Mouse (Mus musculus): ENCODE measurements around the gene Pkp4.
"Not testable (repeated sequence)": the region's sequence is repeated elsewhere in the genome, so short reads cannot be mapped to it uniquely, and the experiment has no call there.

The Pkp4 gene

DNA sequence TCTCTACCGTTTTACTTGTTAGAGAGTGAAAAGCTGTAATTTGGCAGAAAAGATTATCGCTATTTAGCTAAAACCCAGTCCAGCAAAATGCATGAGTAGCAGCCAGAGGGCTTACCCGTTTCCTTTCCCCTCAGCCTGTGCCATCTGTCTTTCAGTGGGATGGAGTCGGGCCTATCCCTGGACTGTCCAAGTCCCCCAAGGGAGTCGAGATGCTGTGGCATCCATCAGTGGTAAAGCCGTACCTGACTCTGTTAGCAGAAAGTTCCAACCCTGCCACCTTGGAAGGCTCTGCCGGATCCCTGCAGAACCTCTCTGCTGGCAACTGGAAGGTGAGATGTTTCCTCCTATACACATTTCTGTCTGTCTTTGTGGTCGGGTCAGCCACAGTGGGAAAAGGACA lies 178.3 kb downstream of the Pkp4 start:
- no peak for DNase-seq (ENCODE audit: low read depth, low spot score)

DNA sequence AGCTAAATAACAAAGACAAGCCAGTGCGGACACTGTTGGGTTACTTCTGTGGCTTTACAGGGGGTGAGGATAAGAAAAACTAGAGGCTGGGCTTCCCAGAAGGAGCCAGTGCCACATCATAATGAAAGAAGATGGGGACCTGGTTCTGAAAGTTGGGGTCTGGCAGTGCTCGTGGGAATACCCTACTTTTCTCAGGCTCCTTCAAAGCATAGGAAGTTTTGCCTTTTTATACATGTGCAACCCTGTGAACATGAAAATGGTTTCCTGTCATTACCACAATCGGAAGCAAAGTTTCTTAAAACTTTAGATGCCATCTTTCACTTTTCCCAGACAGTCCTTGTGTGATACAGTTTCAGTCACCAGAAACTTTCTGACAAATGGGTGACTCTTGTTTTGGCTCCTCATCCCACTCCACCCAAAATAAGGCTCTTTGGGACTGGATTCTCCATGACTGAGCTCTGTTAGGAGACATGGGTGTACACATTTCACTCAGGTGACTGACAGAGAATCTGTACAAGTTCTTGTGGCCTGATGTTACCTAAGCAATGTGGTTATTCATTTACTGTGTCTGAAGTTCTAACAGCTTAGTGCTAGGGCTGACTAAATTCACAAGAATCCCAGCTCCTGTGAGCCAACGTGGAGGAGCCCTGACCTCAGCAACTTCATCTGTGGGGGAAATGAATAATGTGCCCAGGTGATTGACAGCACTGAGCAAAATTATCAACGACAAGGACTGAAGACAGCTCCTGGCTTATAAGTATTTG lies 179.3 kb downstream of the Pkp4 start:
- DNase-seq (ENCODE audit: low read depth, low spot score) = peak; percentile 59

DNA sequence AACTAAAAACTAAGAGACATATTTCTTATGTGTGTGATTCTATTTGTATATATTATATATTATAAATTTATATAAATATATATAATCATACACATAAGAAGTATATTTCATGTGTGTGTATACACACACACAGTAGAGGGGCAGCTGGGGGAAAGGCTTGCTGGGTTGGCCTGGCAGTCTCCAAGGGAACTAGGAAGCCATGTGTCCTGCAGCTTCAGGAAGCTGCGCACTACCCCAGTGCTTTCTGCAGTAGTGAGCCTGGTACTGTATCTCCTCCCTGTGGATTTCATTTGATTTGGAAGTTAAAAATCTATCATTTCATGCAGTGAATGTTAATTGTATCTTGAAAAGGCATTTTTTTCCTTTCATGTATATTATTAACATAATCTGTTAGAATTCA lies 180.2 kb downstream of the Pkp4 start:
- no peak for DNase-seq (ENCODE audit: low read depth, low spot score)

DNA sequence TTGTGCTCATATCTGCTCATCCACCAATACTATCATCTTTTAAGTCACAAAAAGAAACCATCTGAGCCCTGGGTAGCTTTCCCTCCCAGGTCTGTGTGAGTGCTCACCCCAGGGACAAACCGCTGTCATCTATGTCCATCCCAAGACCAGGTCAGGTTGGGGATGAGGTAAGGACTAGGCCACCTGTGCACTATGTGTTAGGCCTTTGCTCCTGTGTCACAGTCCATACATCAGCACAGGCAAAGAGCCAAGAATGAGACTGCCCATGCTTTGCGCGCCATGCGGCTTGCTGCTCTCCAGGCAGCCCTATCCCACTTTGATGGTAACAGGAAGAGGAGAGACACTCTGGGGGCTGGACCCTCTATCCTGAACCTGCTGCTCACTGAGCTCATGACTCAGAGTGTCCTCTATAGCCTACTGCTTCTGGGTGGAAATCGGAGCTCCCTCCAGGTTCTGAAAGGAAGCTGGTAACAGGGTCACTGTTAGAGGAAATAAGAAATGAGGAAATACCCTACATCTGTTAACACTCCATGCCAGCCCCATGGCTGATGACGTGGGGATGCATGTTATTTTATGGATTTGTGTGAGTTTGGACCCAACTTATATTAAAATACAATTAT lies 182.1 kb downstream of the Pkp4 start:
- DNase-seq (ENCODE audit: low read depth, low spot score) = no peak

DNA sequence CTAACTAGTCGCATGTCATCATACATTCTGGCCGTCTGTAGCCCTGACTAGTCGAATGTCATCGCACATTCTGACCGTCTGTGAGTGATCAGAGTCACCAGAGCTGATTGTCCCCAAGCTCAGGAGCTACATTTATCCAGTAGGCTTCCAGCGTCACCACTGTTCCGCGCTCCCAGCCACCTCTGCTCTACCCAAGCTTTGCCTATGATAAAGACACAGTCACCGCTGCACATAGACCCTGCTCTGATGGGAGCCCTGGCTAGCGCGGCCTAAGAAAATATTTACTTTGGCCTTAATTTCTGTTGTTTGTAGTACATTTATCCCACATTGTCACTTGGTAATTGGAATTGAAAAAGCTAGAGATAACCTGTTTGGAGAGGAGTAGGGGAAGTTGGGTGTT lies 183.2 kb downstream of the Pkp4 start:
- DNase-seq (ENCODE audit: low read depth, low spot score) = no peak

DNA sequence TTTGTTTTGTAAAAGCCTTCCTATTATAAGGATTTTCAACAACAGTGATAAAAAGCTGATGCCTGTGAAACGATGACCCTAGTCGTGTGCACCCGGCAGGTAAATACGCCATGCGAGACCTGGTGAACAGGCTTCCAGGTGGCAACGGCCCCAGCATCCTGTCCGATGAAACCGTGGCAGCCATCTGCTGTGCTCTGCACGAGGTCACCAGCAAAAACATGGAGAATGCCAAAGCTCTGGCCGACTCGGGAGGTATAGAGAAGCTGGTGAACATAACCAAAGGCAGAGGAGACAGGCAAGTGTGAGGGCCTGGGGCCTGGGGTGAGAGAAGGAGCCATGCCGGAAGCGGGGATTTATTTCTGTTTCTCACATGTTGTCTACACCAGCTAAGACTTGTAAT lies 184.0 kb downstream of the Pkp4 start:
- DNase-seq (ENCODE audit: low read depth, low spot score) = no peak

DNA sequence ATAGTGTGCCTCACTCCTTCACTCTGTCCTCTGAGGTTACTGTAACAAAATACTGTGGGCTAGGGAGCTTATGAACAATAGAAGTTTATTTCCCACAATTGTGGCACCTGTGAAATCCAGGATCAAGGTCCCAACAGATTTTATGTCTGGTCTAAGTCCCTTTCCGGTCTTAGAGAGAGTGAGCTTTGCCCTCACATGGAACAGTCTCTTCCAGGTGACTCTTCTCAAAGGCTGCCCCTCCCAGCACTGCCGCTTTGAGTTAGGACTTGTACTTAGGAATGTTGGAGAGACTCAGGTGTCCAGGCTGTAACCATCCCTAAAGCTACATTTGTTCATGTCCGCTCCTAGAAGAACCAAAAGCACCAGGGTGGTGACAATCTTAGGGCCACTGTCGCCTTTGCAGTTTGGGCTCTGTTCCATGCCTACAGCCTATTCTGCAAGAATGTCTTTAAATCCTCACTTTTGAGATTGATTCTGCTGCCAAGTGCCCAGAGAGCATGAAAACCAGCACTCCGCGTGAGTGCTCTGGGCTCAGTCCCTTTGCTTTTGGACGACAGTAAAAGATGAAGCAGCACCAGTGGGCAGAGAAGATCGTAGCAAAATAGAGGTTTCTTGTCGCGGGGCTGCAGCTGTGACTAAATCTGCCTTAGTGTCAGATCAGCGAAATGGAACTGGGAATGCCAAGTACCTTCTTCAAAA lies 184.6 kb downstream of the Pkp4 start:
- no peak for DNase-seq (ENCODE audit: low read depth, low spot score)

DNA sequence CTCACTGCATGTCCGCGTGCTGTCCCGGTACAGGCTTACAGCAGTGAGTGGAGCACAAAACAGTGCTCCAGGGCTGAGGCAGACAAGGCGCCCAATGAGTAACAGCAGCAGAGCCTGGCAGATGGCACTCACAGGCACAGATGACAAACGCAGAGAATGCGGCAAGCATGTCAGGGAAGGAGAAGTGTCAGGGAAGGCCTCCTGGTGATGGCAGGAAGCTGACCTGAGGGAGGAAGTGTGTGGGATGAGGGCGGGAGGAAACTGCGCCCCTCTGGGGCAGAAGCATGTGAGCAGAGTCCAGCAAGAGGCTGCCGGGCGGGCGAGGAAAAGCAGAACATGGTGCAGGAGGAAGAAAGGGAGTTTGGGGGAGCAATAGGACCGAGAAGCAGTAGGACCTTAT lies 185.8 kb downstream of the Pkp4 start:
- DNase-seq (ENCODE audit: low read depth, low spot score) = no peak

DNA sequence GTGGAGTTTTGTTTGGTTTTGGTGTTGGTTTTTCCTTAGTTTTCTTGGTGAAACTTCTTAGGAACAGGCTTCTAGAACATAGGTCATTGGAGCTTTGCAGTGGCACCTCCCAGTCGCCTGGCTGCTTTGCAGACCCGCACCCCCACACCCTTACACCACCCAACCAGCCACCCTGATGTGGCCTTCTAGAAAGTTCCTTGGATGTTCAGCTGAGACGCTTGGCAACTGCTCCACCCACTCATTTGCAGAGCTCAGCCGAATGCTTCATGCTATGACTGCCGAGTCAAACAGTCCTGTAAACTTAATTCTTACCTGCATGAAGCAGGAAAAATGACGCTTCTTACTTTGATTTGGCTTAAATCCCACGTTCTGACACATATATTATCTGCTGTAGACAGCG lies 187.9 kb downstream of the Pkp4 start:
- no peak for DNase-seq (ENCODE audit: low read depth, low spot score)

DNA sequence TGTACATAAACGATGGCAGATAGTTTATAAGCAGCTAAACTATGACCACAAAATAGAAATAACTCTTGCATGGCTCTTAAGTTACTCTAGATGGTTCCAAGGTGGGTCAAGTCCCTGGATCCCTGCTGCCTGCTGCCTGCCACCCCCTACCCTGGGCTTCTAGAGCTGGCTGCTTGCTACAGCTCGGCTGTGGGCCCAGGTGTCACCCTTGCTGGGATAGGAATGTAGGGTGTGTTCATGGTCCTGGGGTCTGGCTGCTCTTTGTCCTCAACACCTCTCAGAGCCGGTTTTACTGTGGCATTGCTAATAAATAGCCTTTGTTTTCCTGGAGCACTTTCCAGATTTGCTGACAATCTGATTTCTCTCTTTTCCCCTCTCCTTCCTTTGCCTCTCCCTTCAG lies 189.4 kb downstream of the Pkp4 start:
- no peak for DNase-seq (ENCODE audit: low read depth, low spot score)

DNA sequence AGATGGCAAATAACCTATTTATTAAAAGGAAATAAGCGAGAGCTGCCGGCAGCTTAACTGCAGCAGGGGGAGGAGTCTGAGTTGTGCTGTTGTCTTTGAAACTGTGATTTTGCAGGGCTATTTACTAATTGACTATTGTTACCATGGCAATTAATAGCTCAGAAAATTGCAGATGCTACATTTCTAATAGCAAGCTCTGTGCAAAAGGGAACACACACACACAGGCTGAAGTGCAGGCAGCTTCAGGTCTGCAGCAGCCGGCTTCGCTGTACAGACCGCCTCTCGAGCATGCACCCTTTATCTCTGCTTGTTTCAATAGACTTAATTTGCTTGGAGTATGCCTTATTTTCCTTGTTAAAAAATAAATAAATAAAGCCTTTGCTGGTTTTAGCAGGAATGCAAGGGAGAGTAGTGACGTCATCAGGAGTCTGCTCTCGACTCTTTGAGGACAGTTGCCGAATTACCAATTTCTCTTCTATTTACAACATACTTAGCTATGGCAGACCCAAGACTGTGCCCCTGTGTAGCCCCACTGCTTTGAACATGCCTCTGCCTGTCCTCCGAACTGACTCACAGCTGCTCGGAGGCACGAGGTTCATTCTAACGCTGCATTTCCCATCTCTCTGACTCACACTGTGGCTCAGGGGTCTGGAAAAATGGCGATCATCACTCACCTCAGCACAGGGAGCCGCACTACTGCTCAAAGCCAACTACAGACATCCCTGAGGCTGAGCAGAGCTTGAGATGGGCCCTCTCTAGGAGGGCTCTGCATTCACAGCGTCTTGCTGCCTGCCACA lies 190.9 kb downstream of the Pkp4 start:
- no peak for DNase-seq (ENCODE audit: low read depth, low spot score)

DNA sequence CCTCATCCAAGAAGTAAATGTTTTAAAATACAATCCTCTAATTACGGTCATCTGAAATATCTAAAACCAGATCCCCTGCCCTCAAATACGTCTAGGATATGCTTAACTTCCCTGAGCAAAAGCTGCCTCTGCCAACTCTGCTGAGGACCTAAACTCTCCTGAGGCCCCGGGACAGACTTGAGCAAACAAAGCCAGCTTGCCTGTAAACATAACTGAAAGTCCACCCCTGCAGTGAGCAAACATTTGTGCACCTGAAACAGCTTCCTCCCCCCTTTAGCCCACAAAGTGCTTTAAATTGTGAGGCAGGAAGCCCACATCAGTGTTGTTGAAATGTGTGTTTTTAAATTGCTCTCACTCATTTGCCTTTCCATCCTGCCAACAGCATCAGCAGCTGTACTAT lies 193.2 kb downstream of the Pkp4 start:
- no peak for DNase-seq (ENCODE audit: low read depth, low spot score)

DNA sequence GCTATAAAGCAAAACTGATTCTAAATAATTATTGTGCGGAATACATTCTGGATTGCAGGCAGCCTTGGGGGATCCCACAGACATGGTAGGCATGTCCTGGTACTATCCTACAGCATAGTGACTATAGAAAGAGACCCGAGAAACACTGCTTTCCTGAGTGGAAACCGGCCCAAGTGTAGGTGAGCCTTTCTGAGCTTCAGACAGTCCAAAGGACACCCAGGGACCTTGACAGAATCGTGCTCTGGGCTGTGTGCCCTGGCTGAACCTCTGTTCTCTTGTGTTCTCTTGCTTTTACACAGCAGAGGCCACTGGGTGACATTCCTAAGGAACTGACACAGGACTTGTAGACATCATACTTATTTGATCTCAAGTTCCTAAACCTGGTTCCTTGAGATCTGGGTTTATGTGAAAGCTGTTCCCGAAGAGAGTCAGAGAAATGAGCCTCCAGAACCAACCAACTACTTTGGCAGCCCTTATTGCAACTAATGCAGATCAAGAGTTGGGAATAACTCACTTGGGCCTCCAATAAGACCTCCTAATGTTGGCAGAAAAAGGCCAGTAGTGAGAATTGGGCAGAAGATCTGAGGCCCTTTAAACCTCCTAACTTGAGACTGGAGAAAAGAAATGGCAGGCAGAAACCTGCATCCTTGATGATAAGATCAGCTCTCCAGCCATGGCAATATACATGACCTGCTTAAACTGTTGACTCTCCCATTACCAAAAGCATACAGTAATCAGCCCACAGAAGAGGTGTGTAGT lies 195.1 kb downstream of the Pkp4 start:
- no peak for DNase-seq (ENCODE audit: low read depth, low spot score)

DNA sequence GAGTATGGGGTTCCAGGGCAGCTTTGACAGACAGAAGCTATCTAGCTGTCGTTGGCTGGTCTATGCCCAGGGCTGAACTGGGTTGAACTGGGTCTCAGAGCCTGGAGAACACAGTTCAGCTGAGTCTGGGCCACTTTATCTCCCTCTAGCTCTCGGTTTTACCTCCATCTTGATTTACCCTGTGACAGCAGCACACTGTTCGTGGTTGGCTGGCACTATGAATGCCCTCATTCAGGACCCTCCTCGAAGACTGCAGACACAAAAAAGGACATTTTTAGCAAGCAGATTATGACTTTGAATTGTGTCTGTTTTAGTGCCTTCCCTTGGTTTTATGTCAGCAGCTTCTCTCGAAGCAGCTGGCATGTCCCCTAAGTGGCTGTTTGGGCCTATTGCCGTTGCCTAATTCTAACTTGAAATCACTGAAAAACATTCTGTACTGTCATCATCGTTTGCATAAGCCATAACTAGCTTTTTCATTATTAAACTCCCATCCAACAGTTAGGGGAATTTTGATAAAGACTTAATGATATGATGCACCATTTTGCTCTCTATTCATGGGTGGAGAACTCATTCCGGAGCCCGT lies 199.2 kb downstream of the Pkp4 start:
- DNase-seq (ENCODE audit: low read depth, low spot score) = no peak

DNA sequence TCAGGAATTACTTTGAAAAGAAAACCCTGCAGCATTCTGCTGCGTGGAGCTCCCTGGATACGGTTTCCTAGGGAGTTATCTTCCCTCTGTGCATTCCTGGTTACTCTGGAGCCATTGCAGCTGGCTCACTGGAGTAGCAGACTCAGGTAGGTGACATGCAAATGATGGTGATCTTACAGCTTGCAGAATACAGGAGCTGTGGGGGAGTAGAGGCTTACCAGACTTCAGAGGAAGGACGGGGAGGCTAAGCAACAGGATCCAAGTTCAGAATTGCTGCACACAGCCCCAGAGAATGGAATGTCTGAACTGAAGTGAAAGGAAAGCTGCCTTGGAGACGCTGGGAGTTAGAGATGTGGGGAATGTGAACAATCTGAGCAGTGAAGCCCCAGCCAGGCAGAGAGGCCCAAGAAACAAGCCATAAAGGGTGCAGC lies 200.7 kb downstream of the Pkp4 start:
- DNase-seq (ENCODE audit: low read depth, low spot score) = no peak

DNA sequence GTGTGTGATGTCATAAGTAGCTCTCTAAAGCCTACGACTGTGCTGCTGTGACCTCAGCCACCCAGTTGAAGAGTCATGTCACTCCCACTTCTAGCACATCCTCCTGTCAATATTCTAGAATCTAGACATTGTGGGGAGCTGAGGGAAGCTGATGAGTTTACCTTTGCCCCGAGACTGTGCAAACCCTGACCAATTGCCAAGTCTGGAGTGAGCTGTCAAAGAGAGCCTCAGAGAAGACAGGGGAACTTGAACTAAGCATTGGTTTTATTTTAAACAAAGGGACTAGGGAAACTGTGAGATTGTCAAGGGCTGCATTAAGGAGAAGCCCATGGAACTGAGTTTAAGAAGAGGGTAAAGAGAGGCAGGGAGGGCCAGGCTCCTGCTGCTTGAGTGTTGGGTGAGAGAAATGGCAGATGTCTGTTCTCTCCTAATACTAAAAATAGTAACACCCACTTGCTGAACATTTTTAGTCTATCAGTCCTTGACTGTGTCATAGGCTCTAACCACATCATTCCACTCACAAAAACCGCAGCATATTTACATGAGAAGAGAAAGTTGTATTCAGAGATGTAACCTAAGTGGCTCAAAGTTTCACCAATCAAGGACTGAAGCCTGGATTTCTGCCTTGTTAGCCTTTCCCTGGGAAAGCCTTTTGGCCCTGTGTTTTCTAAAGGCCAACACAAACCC lies 203.6 kb downstream of the Pkp4 start:
- DNase-seq (ENCODE audit: low read depth, low spot score) = peak; percentile 47

DNA sequence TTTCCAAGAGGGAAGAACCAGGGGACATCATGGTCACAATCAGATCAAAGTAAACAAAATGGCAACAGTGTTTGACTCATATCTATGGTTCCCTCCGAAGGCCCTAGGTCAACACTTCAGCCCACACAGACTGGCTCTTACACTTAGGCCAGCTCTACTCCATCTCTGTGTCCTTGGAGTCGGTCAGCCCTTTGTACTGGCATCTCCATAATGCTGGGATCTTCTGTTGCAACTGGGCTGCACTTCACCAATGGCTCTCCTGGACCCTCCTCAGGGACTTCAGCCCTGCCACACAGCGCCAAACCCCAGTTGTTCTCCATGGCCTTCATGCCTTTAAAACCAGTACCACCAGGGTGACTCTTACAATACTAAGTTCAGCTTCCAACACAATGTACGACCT lies 206.5 kb downstream of the Pkp4 start:
- DNase-seq (ENCODE audit: low read depth, low spot score) = no peak

DNA sequence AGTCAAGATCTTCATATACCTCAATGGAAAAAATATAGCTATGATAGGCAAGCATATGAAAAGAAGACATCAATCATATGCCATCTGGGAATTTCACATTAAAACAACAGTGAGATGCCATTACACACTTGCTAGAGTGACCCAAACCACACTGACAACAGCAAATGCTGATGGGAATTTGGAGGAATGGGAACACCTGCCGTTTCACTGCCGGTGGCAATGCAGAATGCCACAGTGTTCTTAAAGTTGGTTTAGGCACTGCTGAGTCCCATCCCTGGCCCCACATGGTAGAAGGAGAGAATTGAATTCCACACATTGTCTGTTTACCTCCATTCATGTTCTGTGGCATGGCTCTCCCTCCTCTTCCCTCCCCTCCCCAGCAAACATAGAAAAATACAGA lies 212.5 kb downstream of the Pkp4 start:
- DNase-seq (ENCODE audit: low read depth, low spot score) = no peak

DNA sequence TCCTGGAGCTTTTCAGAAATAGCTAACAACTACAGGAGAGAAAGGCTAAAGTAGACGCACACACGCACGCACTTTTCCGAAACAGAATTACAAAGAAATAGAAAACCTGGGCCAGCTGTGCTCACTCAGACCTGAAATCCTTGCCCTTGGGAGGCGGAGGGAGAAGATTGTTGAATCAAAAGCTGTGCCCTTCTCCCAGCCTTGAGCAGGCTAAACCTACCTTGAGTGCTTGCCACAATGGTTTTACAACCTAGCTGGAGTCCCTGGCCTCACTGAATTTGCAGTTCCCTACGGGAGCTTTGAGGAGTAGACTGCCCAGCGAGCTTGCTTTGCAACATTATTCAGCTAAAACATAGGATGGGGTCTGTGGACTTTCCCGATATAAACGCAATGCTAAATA lies 217.4 kb downstream of the Pkp4 start:
- DNase-seq (ENCODE audit: low read depth, low spot score) = no peak

DNA sequence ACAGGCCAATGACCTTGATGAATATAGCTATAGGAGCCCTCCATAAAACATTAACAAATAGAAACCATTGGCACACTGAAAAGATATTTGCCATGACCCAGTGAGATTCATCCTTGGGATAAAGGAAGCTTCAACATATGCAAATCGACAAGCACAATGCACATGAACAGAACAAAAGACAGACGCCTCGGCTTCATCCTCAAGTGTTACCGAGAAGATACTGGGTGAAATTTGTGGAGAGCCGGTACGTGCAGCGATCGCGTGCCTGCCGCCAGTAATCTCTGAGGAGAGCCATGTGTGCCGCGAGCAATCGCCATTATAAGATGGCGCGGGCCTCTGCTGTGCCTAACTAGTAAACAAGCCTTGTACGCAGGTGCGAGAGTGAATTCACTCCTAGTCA lies 218.2 kb downstream of the Pkp4 start:
- DNase-seq (ENCODE audit: low read depth, low spot score) = not testable (repeated sequence)

Measured in CD4-positive helper T cell, adult 2 months (primary cell).